Mouse (Mus musculus) hindbrain, embryonic 11.5 days (tissue): ENCODE measurements around the gene Scyl3. TPM values are rescaled to one million over a fixed set of nuclear protein-coding genes. Genes with fewer than 3 reads are reported as not detected.

ENCODE experiments used
- ATAC-seq: fragments of 200-750 bp; cut with Nextera tagmentation; 2 replicates; pipeline ENCODE4 v1.8.0; 2017; ENCODE audit warnings: mild to moderate bottlenecking, moderate TSS enrichment, moderate library complexity; ENCODE audit not compliant: low FRiP score
- DNase-seq: peaks from one replicate; pipeline ENCODE4 v3.0.0-alpha.2; 2015; ENCODE audit warnings: low spot score
- H3K27ac ChIP-seq: fragments of 300-500 bp; sonication (generic); 2 replicates; pipeline ENCODE4 v1.5.1; 2014; ENCODE audit warnings: mild to moderate bottlenecking, low read depth, low read length
- H3K27me3 ChIP-seq: fragments of 300-500 bp; sonication (generic); 2 replicates; pipeline ENCODE4 v1.6.1; 2014; ENCODE audit warnings: mild to moderate bottlenecking, low read length, moderate library complexity, mixed read lengths; ENCODE audit not compliant: control insufficient read depth, insufficient read depth
- H3K36me3 ChIP-seq: fragments of 300-500 bp; sonication (generic); 2 replicates; pipeline ENCODE4 v1.6.1; 2014; ENCODE audit warnings: mild to moderate bottlenecking, low read length, moderate library complexity, mixed read lengths; ENCODE audit not compliant: control insufficient read depth, insufficient read depth
- H3K4me1 ChIP-seq: fragments of 300-500 bp; sonication (generic); replicated peaks from 2 replicates; pipeline ENCODE4 v1.6.1; 2014; ENCODE audit warnings: low read length, mixed read lengths; ENCODE audit not compliant: control insufficient read depth, insufficient read depth
- H3K4me2 ChIP-seq: fragments of 300-500 bp; sonication (generic); replicated peaks from 2 replicates; pipeline ENCODE4 v1.6.1; 2014; ENCODE audit warnings: mild to moderate bottlenecking, low read depth, low read length
- H3K4me3 ChIP-seq: fragments of 300-500 bp; sonication (generic); 2 replicates; pipeline ENCODE4 v1.5.1; 2014; ENCODE audit warnings: low read depth, low read length
- H3K9ac ChIP-seq: fragments of 300-500 bp; sonication (generic); 2 replicates; pipeline ENCODE4 v1.6.1; 2014; ENCODE audit warnings: low read depth, low read length
- H3K9me3 ChIP-seq: fragments of 300-500 bp; sonication (generic); 2 replicates; pipeline ENCODE4 v1.6.1; 2016; ENCODE audit warnings: low read length; ENCODE audit not compliant: control insufficient read depth
- WGBS: fragments of 180-500 bp; shearing (Covaris S2); extraction: QIAGEN DNeasy Blood & Tissue Kit; methylation state at CpG from one replicate; pipeline ENCODE4 v1.1.7; 2014; 5-methylcytosine and 5-hydroxymethylcytosine counted together
- polyA plus RNA-seq: library from polyadenylated mRNA; unstranded; fragments of >200 nt; fragmentation: Nextera tagmentation; extraction: Ambion mirVana; gene quantifications from 2 replicates; pipeline ENCODE4 v1.2.1, GENCODE M21; 2014

Scyl3 gene
- polyA plus RNA-seq, 1 experiment from 2014 or later: 21.8 TPM

GRCm38 (mm10) chr1:163976515-163976914, 47.6 kb downstream of the Scyl3 start:
- H3K27ac ChIP-seq: no peak overlapping the region
- H3K9me3 ChIP-seq: no peaks in the 10 kb centered on the region
- WGBS: 96% methylated on average over 1 of the region's 1 CpGs
- no peak for DNase-seq
- H3K36me3 ChIP-seq: no peaks in the 10 kb centered on the region
- no peak overlapping the region for H3K9ac ChIP-seq
- no peaks in the 10 kb centered on the region for H3K27me3 ChIP-seq
- H3K4me1 ChIP-seq: no peaks in the 10 kb centered on the region
- H3K4me2 ChIP-seq: no peak overlapping the region
- no peak for ATAC-seq
- H3K4me3 ChIP-seq: no peak overlapping the region

DNA sequence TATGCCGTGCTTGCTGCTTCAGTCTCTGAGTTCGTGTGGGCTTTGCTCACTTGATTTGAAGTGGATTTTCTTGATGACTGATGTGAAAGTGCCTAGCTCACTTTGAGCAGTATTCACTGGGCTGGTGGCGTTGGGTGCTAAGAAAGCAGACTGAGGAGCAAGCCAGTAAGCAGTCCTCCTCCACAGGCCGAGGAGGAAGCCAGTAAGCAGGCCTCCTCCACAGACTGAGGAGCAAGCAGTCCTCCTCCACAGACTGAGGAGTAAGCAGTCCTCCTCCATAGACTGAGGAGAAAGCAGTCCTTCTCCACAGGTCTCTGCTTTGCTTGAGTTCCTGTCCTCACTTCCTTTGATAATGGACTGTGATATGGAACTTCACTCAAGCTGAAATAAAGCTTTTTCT, 63.5 kb downstream of the Scyl3 start:
- H3K9ac ChIP-seq: no peak overlapping the region
- 83% methylated on average over 4 of the region's 4 CpGs for WGBS
- no peaks in the 10 kb centered on the region for H3K4me1 ChIP-seq
- H3K4me3 ChIP-seq: no peak overlapping the region
- H3K27me3 ChIP-seq: no peaks in the 10 kb centered on the region
- ATAC-seq (no peak), DNase-seq (no peak)
- no peak overlapping the region for H3K4me2 ChIP-seq
- H3K27ac ChIP-seq: no peak overlapping the region
- H3K36me3 ChIP-seq: no peaks in the 10 kb centered on the region
- H3K9me3 ChIP-seq: no peaks in the 10 kb centered on the region

- Histone ChIP-seq H3K4me3 (peak overlapping the region; percentile 58), H3K27me3 (no peaks in the 10 kb centered on the region), H3K4me2 (peak overlapping the region; percentile 69), H3K9ac (peak overlapping the region; percentile 52), H3K27ac (no peak overlapping the region), H3K36me3 (no peaks in the 10 kb centered on the region), H3K9me3 (no peaks in the 10 kb centered on the region), H3K4me1 (no peaks in the 10 kb centered on the region)
- peak; percentile 84 for ATAC-seq
- DNase-seq: no peak
- WGBS: 2% methylated on average over 38 of the region's 38 CpGs
Observed at GRCm38 (mm10) chr1:163994173-163994720, 65.3 kb downstream of the Scyl3 start.

GRCm38 (mm10) chr1:163994721-163995608, 66.1 kb downstream of the Scyl3 start, which contains the start of the genes BC055324 and Mettl18:
TSS of gene BC055324 (minus strand) at chr1:163994796.
TSS of gene Mettl18 (plus strand) at chr1:163994889.
- ATAC-seq (peak; percentile 98), DNase-seq (peak; percentile 96)
- peak within 1 kb of the TSS; percentile 69 for H3K4me2 ChIP-seq
- no peaks in the 10 kb centered on the region for H3K36me3 ChIP-seq
- no peak within 1 kb of the TSS; the same call in 1 of the 2 replicates for H3K27ac ChIP-seq
- no peaks in the 10 kb centered on the region for H3K27me3 ChIP-seq
- H3K4me3 ChIP-seq: peak within 1 kb of the TSS; percentile 58
- no peaks in the 10 kb centered on the region for H3K9me3 ChIP-seq
- no peaks in the 10 kb centered on the region for H3K4me1 ChIP-seq
- WGBS: 5% methylated on average over 43 of the region's 43 CpGs
- peak within 1 kb of the TSS; percentile 68 for H3K9ac ChIP-seq

DNA sequence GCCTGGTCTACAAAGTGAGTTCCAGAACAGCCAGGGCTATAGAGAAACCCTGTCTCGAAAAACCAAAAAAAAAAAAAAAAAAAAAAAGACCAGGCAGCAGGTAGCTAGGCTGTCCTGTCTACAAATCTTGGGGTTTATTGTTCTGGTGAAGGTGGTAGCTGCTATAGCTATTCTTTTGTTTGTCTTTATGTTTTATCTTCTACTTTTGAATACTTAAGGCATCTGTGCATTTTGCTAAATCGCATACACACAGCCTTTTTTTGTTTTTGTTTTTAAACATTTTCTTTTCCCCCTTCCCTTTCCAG, 66.7 kb downstream of the Scyl3 start:
- H3K9ac ChIP-seq: no peak overlapping the region; the same call in 1 of the 2 replicates
- no peak for ATAC-seq

DNA sequence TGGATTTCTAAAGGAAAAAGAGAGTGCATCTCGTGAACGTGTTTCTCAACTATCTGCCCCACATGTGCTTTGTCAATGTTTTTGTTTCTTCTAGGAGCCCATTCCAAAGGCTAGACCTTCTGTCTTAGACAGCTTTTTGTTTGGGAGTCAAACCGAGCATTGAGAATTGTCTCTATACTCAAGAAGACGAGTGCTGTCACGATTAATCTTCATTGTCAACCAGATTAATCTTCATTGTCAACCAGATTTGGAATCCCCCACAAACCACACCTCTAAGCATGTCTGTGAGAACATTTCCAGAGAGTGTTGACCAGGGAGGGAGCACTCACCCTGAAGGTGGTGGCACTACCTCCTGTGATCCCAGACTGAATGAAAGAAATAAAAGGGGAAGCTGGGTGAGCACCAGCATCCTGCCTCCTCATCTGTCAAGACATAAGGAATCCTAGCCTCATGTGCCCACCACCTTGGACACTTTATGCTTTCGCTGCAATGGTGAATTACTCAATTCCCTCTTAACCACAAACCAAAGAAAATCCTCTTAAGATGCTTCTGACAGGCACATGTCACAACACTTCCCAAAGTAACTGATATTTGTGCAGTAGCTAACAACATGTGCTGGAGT, 73.0 kb downstream of the Scyl3 start:
- H3K4me2 ChIP-seq: no peak overlapping the region

More for the DNA sequence above, 66.7 kb downstream of the Scyl3 start:
- DNase-seq: no peak
- 85% methylated on average over 1 of the region's 2 CpGs for WGBS
- no peaks in the 10 kb centered on the region for H3K4me1 ChIP-seq
- H3K4me3 ChIP-seq: peak overlapping the region; percentile 58
- H3K9me3 ChIP-seq: no peaks in the 10 kb centered on the region
- H3K36me3 ChIP-seq: no peaks in the 10 kb centered on the region
- H3K4me2 ChIP-seq: peak overlapping the region; percentile 46
- H3K27me3 ChIP-seq: no peaks in the 10 kb centered on the region
- no peak overlapping the region for H3K27ac ChIP-seq

DNA sequence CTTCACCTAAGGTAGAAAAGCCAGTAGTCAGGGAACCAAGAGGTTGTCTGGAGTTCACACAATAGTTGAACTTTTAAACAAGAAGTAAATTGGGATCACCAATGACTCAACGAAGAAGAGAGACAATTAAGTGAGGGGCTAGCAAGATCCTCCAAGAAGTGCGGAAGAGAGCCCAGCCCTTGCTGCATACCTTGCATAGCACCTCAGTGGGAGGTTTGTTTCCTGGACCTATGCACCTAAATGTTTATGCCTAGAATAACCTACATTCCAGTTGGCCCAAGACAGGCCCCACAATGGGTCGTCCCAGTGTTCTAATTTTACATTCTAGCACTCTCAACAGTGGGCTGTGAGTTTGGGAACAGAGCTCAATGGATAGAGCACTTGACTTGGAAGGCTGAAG, 75.4 kb downstream of the Scyl3 start:
- Histone ChIP-seq H3K4me1 (no peaks in the 10 kb centered on the region), H3K9me3 (no peaks in the 10 kb centered on the region), H3K27ac (no peak overlapping the region), H3K4me2 (no peak overlapping the region), H3K4me3 (no peak overlapping the region), H3K9ac (no peak overlapping the region), H3K27me3 (no peaks in the 10 kb centered on the region), H3K36me3 (no peaks in the 10 kb centered on the region)
- no peak for DNase-seq
- WGBS: 84% methylated on average over 3 of the region's 3 CpGs
- no peak for ATAC-seq

More for the DNA sequence above, 73.0 kb downstream of the Scyl3 start:
- 62% methylated on average over 6 of the region's 6 CpGs for WGBS
- H3K4me1 ChIP-seq: no peaks in the 10 kb centered on the region
- no peaks in the 10 kb centered on the region for H3K27me3 ChIP-seq
- DNase-seq: no peak
- H3K27ac ChIP-seq: no peak overlapping the region
- no peak overlapping the region for H3K4me3 ChIP-seq
- ATAC-seq: no peak
- H3K36me3 ChIP-seq: no peaks in the 10 kb centered on the region
- H3K9ac ChIP-seq: no peak overlapping the region
- H3K9me3 ChIP-seq: no peaks in the 10 kb centered on the region
